Mouse (Mus musculus) frontal cortex, postnatal 36 days (tissue): ENCODE data around the gene Krtap8-1.

Experiments
- DNase-seq, 2 experiments: peaks; one replicate each; pipeline ENCODE4 v3.0.0; 2022; ENCODE audit warnings: low spot score in 2 of 2

The Krtap8-1 gene

GRCm38 (mm10) chr16:89487852-89488251 is at the start of gene Krtap8-1:
Gene Krtap8-1 (minus strand): TSS chr16:89487952.
- no peak for DNase-seq

- DNase-seq, result no peak
These were observed 49.6 kb upstream of the Krtap8-1 start for GRCm38 (mm10) chr16:89537349-89537748.

- DNase-seq, result peak; percentile 15 to 22
These were observed 42.8 kb upstream of the Krtap8-1 start for GRCm38 (mm10) chr16:89530547-89530946.

- DNase-seq, result no peak
These were observed 42.1 kb upstream of the Krtap8-1 start for GRCm38 (mm10) chr16:89529846-89530245.

- no peak for DNase-seq
These were observed 40.6 kb upstream of the Krtap8-1 start for GRCm38 (mm10) chr16:89528380-89528779.

- no peak for DNase-seq
These were observed 33.2 kb upstream of the Krtap8-1 start for GRCm38 (mm10) chr16:89520996-89521395.

GRCm38 (mm10) chr16:89520555-89520954 is 32.8 kb upstream of the Krtap8-1 start:
- no peak for DNase-seq

GRCm38 (mm10) chr16:89520091-89520490 is 32.3 kb upstream of the Krtap8-1 start:
- DNase-seq, result no peak

GRCm38 (mm10) chr16:89517635-89518034 is 29.9 kb upstream of the Krtap8-1 start:
- peak; percentile 29 to 36 for DNase-seq

GRCm38 (mm10) chr16:89513431-89513830 is 25.7 kb upstream of the Krtap8-1 start:
- no peak for DNase-seq

- DNase-seq, result no peak
These were observed 20.5 kb upstream of the Krtap8-1 start, which contains the start of gene Krtap7-1 for GRCm38 (mm10) chr16:89508223-89508622. Gene Krtap7-1 (minus strand): TSS chr16:89508323.

GRCm38 (mm10) chr16:89503571-89503970 is 15.8 kb upstream of the Krtap8-1 start:
- DNase-seq, result no peak

GRCm38 (mm10) chr16:89501870-89502269 is 14.1 kb upstream of the Krtap8-1 start:
- DNase-seq, result no peak

- peak in 1 of 2 experiments; percentile 16 for DNase-seq
These were observed 9.2 kb upstream of the Krtap8-1 start for GRCm38 (mm10) chr16:89497002-89497401.

GRCm38 (mm10) chr16:89495394-89496153 is 7.8 kb upstream of the Krtap8-1 start:
- no peak for DNase-seq

- DNase-seq, result no peak
These were observed 10.0 kb downstream of the Krtap8-1 start for GRCm38 (mm10) chr16:89477679-89478314.

GRCm38 (mm10) chr16:89461189-89461588 is 26.6 kb downstream of the Krtap8-1 start:
- DNase-seq, result no peak
